Mouse (Mus musculus): ENCODE data around the gene Pogz. TPM values are rescaled to one million over a fixed set of nuclear protein-coding genes. Genes with fewer than 3 reads are reported as not detected.
A peak's percentile ranks its signal among the peaks of the same experiment; 100 is the strongest.

Pogz gene
- total RNA-seq, 2 experiments from 2014 or later, result 57.4 to 58.1 TPM

GRCm38 (mm10) chr3:94824110-94824509 is 13.3 kb upstream of the Pogz start:
- DNase-seq (ENCODE audit: low spot score in 2 of 2), result no peak
- intact Hi-C loops (cut with DNase I), result no loop called here

DNA sequence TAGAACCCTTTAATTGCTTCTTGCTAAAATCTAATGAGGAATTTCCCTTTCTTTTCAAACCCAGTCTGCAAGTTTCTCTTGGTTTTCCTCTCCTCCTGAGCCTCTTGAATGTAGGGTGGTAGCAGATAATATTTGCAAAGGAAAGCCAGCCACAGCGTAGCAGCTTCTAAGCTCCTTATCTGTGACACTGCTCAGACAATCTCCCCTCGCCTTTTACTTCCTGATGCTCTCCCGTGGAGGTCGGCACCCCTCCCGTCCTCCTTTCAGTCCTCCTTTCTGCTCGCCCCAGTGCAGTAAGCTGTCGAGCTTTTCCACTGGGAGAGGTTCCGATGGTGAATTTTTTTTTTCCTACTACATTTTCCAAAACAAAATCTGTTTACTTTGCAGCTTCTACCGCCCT is 5.3 kb upstream of the Pogz start:
- no peak for DNase-seq (ENCODE audit: low spot score in 2 of 2)
- intact Hi-C loops (cut with DNase I), result no loop called here

- DNase-seq (ENCODE audit: low spot score in 2 of 2), result no peak
- intact Hi-C loops (cut with DNase I), result no loop called here
Observed at GRCm38 (mm10) chr3:94832701-94833100, 4.7 kb upstream of the Pogz start.

- DNase-seq (ENCODE audit: low spot score in 2 of 2), result no peak
- intact Hi-C loops (cut with DNase I), result no loop called here
Observed at GRCm38 (mm10) chr3:94833358-94833757, 4.0 kb upstream of the Pogz start.

DNA sequence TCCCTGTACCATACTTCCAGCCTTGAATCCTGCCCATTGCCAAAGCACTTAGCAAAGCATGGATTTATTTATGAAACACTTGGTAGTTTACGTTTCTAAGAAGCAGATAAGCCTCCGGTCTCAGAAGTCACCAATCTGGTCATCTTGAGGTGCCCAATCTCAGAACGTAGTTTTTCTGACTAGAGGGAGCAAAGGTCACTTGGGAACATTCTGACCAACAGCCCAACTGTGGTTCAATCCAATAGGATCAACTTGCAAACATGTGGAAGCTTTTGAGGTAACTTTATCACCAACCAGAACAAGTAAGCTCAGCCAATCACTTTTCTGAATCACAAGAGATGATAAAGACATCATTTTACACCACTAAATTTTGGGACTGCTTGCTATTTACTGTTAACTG is 2.0 kb upstream of the Pogz start:
- no peak for DNase-seq (ENCODE audit: low spot score in 2 of 2)
- intact Hi-C loops (cut with DNase I), result loop anchor here (5.0 kb wide), 1 partner anchor 368 kb away; no protein-coding TSS in a partner anchor

DNA sequence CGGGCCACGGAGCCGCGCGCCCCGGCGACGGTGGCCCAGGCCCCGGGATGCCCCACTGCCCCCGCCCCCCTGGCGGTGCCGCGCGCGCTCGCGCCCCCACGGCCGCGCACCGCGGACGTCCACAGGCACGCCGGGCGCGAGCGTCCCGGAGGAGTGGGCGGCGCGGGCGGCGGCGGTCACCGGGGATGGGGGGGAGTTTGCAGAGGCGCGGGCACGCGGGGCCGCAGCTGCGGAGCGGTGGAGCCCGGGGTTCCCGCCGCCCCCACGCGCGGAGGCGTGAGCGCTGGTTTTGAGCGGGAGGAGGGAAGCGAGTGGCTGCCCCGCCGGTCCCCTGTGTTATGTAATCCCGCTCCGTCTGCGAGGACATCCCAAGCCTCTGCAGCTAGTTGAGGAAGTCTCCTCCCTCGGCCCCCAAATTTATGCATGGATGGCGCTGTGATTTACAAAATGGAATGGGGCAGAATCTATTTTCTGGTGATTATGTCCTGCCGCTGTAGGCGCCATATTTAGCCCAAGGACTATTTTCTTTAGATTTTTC is 661 bp downstream of the Pogz start:
- DNase-seq (ENCODE audit: low spot score in 2 of 2), result peak; percentile 85 to 95
- intact Hi-C loops (cut with DNase I), result loop anchor here (1.0 to 5.0 kb wide), 3 partner anchors 17 to 371 kb away; partner anchors contain the start of gene Snx27

DNA sequence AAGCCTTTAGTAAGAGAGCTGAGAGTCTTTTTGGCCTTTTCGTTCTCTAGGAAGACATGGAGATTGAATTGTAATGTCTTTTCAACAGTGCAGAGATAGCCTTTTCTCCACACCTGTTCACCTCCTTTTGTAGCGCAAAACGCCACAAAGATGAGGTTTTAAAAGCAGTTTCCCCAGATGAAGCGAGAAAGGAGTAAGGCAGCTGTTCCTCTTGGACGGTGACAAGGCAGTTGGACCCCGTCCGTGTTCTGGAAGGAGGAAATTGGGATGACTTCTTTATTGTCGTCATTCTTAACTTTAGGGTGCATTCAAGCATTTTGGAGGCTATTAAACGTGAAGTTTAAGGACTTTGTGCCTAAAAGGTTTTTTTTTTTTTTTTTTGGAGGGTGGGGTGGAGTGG is 1.3 kb downstream of the Pogz start:
- no peak for DNase-seq (ENCODE audit: low spot score in 2 of 2)
- intact Hi-C loops (cut with DNase I), result loop anchor here (5.0 kb wide), 1 partner anchor 371 kb away; no protein-coding TSS in a partner anchor

GRCm38 (mm10) chr3:94839101-94839500 is 1.7 kb downstream of the Pogz start:
- intact Hi-C loops (cut with DNase I), result loop anchor here (5.0 kb wide), 1 partner anchor 372 kb away; no protein-coding TSS in a partner anchor
- no peak for DNase-seq (ENCODE audit: low spot score in 2 of 2)

DNA sequence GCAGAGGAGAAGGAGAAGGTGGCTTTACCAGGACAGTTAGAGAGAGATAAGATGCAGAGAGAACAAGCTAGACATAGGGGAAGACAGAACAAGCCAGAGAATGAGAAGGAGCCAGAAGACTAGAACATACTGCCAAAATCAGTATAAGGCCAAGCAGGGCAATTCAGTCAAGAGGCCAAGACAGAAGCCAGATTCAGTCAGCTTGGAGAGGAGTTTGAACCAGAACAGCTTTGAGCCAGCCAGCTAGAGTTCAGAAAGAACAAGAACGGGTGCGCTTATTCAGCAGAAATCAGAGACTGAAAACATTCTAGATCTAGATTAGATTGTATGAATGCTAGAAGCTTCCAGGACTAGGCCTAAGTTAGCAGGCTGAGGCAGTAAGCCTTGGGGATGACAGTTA is 10.0 kb downstream of the Pogz start:
- intact Hi-C loops (cut with DNase I), result loop anchor here (5.0 kb wide), 1 partner anchor 35 kb away; no protein-coding TSS in a partner anchor
- DNase-seq (ENCODE audit: low spot score in 2 of 2), result no peak

DNA sequence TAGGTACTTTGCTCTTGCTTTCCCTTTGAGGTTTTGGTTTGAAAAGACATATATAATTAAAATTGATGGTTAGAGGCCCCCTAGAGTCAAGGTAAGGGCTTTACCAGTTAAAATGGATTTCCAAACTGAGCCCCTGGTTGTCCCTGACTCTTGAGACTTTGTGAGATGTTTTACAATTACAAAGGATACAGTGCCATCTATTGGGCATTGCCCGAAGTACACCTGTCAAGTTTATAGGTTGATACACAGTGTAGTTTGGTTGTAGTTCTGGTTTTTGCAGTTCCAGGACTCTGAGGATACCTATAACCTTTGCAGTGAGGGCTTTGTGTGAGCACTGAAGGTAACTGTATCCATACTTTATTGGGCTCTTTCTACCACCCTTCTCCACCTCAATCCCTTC is 12.0 kb downstream of the Pogz start:
- DNase-seq (ENCODE audit: low spot score in 2 of 2), result peak; percentile 63 to 65
- intact Hi-C loops (cut with DNase I), result loop anchor here (5.0 kb wide), 1 partner anchor 37 kb away; no protein-coding TSS in a partner anchor

- no peak for DNase-seq (ENCODE audit: low spot score in 2 of 2)
- intact Hi-C loops (cut with DNase I), result no loop called here
Observed at GRCm38 (mm10) chr3:94851731-94852130, 14.4 kb downstream of the Pogz start.

DNA sequence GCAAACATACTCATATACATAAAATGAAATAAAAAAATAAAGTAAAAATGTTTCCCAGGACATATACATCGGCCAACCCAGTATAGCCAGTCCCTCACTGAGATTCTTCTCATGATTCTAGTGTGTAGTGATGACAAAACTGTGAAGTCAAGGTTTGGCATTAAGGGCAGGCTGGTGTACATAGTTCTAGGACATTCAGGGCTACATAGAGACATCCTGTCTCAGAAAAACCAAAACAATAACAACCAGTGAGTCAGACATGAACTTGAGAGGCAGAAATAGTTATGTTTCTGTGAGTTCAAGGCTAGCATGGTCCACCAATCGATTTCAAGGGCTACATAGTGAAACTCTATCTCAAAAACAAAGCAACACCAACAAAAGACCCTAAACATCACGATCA is 14.8 kb downstream of the Pogz start:
- DNase-seq (ENCODE audit: low spot score in 2 of 2), result no peak
- intact Hi-C loops (cut with DNase I), result no loop called here

DNA sequence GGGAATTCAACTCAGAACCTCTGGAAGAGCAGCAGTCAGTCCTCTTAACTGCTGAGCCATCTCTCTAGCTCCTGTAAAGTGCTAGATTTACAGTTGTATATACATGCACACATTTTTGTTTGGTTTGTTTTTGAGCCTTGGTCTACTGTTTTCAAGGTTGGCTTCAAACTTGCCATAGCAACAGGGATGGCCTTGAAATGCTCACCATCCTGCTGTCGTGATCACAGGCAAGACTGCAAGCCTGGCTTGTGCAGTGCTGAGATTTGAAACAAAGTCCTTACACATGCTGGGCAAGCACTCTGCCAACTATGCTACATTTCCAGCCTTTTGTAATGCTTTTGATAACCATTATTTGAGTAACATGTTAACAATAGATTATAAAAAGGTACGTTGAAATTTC is 22.1 kb downstream of the Pogz start:
- intact Hi-C loops (cut with DNase I), result no loop called here
- no peak for DNase-seq (ENCODE audit: low spot score in 2 of 2)

DNA sequence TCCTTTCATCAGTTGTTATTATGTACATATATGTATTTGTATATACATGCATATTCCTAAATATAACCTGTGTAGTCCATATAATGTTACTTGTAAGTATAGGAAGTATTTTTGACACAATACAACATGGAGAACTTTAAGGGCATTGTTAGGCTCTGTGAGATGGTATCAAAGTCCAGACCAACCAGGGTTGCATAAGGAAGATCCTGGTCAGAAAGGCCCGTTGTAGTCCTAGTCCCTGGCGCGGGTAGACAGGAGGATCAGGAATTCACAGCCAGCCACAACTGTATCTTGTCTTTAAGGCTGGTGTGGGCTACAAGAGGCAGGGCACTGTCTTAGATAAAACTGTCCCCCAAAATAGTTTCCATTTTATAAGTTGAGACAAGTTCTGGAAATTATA is 31.6 kb downstream of the Pogz start:
- intact Hi-C loops (cut with DNase I), result no loop called here
- DNase-seq (ENCODE audit: low spot score in 2 of 2), result no peak

- intact Hi-C loops (cut with DNase I), result no loop called here
- DNase-seq (ENCODE audit: low spot score in 2 of 2), result no peak
Observed at GRCm38 (mm10) chr3:94878618-94879017, 41.3 kb downstream of the Pogz start.

- no peak for DNase-seq (ENCODE audit: low spot score in 2 of 2)
- intact Hi-C loops (cut with DNase I), result no loop called here
Observed at GRCm38 (mm10) chr3:94881840-94882239, 44.5 kb downstream of the Pogz start.

GRCm38 (mm10) chr3:94882579-94882978 is 45.2 kb downstream of the Pogz start:
- intact Hi-C loops (cut with DNase I), result no loop called here

GRCm38 (mm10) chr3:94886316-94887224 is 49.2 kb downstream of the Pogz start, which contains the start of gene Psmb4:
Gene Psmb4 (minus strand): TSS chr3:94886961.
- DNase-seq (ENCODE audit: low spot score in 2 of 2), result peak; percentile 87 to 91
- intact Hi-C loops (cut with DNase I), result no loop called here

More at GRCm38 (mm10) chr3:94882579-94882978, 45.2 kb downstream of the Pogz start:
- no peak for DNase-seq (ENCODE audit: low spot score in 2 of 2)

GRCm38 (mm10) chr3:94888595-94888994 is 51.2 kb downstream of the Pogz start:
- intact Hi-C loops (cut with DNase I), result no loop called here
- no peak for DNase-seq (ENCODE audit: low spot score in 2 of 2)

- DNase-seq (ENCODE audit: low spot score in 2 of 2), result no peak
- intact Hi-C loops (cut with DNase I), result no loop called here
Observed at GRCm38 (mm10) chr3:94894076-94894475, 56.7 kb downstream of the Pogz start.

GRCm38 (mm10) chr3:94902747-94903146 is 65.4 kb downstream of the Pogz start:
- intact Hi-C loops (cut with DNase I), result loop anchor here (2.0 to 5.0 kb wide), 3 partner anchors 90 to 536 kb away; no protein-coding TSS in a partner anchor
- peak; percentile 61 to 74 for DNase-seq (ENCODE audit: low spot score in 2 of 2)
